Mouse (Mus musculus) small intestine, adult 2 months (tissue): ENCODE data around the gene Rev3l.

ENCODE experiments used
- CTCF ChIP-seq: fragments of 200-500 bp; IDR thresholded peaks from 2 replicates; pipeline ENCODE4 v1.5.1; 2012; ENCODE audit warnings: low read depth, mild to moderate bottlenecking, control low read depth, inconsistent platforms, low read length, moderate library complexity, mixed read lengths; ENCODE audit not compliant: insufficient replicate concordance, insufficient read length; ENCODE audit errors: extremely low read depth
- POLR2A ChIP-seq: fragments of 200-500 bp; IDR thresholded peaks from 2 replicates; pipeline ENCODE4 v1.6.1; 2012; ENCODE audit warnings: low read depth, mild to moderate bottlenecking, control low read depth, inconsistent platforms, low read length, moderate library complexity

- TF ChIP-seq CTCF (no peak), POLR2A (no peak)
These were observed 45.0 kb downstream of the Rev3l start for GRCm38 (mm10) chr10:39776927-39777326.
